Mouse (Mus musculus): ENCODE results near the gene Gm17677. TPM values are rescaled to one million over a fixed set of nuclear protein-coding genes. Genes with fewer than 3 reads are reported as not detected.

Gene Gm17677
- polyA plus RNA-seq (2017; shearing (Covaris generic)): not detected

DNA sequence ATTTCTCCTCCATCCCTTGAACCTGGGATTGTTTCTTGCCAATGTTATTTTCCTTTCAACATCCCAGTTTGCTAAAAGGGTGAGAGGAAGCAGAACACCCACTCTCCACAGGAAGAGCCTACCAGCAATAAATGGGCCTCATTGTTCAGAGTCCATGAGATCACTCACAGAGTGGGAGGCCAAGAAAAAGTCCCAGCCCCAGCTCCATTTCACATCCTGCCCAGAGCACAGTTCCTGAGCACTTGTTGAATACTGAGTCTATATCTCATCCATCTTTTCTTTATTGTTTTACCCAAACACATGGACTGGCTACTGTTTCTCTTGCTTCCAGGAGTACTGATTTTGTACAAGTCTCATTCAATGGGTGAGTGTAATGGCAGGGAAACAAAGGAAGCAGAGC is at the start of gene Gm17677:
Gene Gm17677 (plus strand): TSS at position 301 of the 400 bp plus-strand sequence.

DNA sequence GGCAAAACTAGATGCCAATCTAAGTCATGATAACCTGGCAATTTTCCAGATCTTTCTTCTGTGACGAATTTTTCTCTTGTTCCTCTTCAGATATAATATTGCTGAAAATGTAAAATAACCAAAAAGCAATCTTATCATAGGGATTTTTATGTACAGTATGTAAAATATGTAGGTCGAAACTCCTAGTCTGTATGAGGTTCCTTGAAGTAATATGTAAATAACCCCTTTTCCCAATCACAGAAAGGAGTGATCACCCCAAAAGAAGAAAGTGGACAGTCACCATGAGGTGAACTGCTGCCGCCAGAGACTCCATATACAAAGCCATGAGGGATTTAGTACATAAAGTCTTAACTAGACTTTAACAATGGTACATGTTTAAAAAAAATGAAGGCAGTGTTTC is 37.2 kb downstream of the Gm17677 start, which contains the start of gene Gm17727:
Gene Gm17727 (minus strand): TSS at position 101 of the 400 bp plus-strand sequence.

DNA sequence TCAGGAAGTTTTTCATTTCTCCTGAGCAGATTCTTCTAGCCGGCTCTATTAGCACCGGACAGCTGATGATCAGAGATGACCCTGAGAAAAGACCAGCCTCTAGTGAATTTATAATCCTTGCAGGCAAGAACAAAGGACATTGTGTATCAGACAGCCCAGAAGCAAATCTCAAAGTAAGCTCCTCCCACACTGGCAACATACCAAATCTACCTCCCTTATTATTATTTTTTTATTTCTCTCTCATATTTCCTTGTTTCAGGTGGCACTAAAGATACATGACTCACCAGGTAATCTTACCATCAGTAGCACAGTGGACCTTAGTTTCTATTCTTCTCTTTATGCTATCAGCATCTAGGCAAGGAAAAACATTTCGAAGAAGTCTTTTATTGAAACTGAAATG is 49.2 kb downstream of the Gm17677 start, which contains the start of the genes Gm27235 and D730048I06Rik:
Gene Gm27235 (minus strand): TSS at position 101 of the 400 bp plus-strand sequence.
Gene D730048I06Rik (minus strand): TSS at position 112 of the 400 bp plus-strand sequence.

Other genes with a start within 250 kb of the Gm17677 start
- gene Gm1113, start 222.8 kb upstream of the Gm17677 start, polyA plus RNA-seq (2017; shearing (Covaris generic)): not detected
- gene Ddx25, start 182.5 kb upstream of the Gm17677 start, polyA plus RNA-seq (2017; shearing (Covaris generic)): 0.09 TPM
- gene Pus3, start 182.5 kb upstream of the Gm17677 start, polyA plus RNA-seq (2017; shearing (Covaris generic)): 42.1 TPM
- not detected for gene Pate2, start 170.8 kb upstream of the Gm17677 start, polyA plus RNA-seq (2017; shearing (Covaris generic))
- 11.9 TPM for gene Hyls1, start 170.7 kb upstream of the Gm17677 start, polyA plus RNA-seq (2017; shearing (Covaris generic))
- not detected for gene Pate4, start 129.1 kb upstream of the Gm17677 start, polyA plus RNA-seq (2017; shearing (Covaris generic))
- not detected for gene Pate3, start 92.8 kb upstream of the Gm17677 start, polyA plus RNA-seq (2017; shearing (Covaris generic))
- gene Pate1, start 53.7 kb upstream of the Gm17677 start, polyA plus RNA-seq (2017; shearing (Covaris generic)): not detected
- gene Gm17727, start 37.1 kb downstream of the Gm17677 start, polyA plus RNA-seq (2017; shearing (Covaris generic)): not detected
- gene Gm27235, start 49.1 kb downstream of the Gm17677 start, polyA plus RNA-seq (2017; shearing (Covaris generic)): not detected
- gene D730048I06Rik, start 49.1 kb downstream of the Gm17677 start, polyA plus RNA-seq (2017; shearing (Covaris generic)): not detected
- not detected for gene 9230110F15Rik, start 103.1 kb downstream of the Gm17677 start, polyA plus RNA-seq (2017; shearing (Covaris generic))
- not detected for gene 9230113P08Rik, start 167.4 kb downstream of the Gm17677 start, polyA plus RNA-seq (2017; shearing (Covaris generic))